Mouse (Mus musculus) gastrocnemius, postnatal 25 days (tissue): ENCODE results near the gene Ddx27. TPM values are rescaled to one million over a fixed set of nuclear protein-coding genes. Genes with fewer than 3 reads are reported as not detected.

Source experiments
- total RNA-seq, 2 experiments: library from RNA; stranded (reverse); gene quantifications; 1 replicate in 1 of 2; 2 replicates in 1 of 2; pipeline ENCODE4 v1.2.3; 2021

The Ddx27 gene
- total RNA-seq, 2 experiments from 2014 or later, result 5.5 to 6.8 TPM

Other genes starting within 250 kb of the Ddx27 start
- 1 to 10 TPM; 1.2 to 3.8 TPM for gene Trp53rkb, start 222.7 kb upstream of the Ddx27 start, total RNA-seq
- 10 to 100 TPM; 25.7 to 27.0 TPM for gene Arfgef2, start 209.6 kb upstream of the Ddx27 start, total RNA-seq
- gene Cse1l, start 109.2 kb upstream of the Ddx27 start, total RNA-seq, result 10 to 100 TPM; 47.1 to 49.5 TPM
- 10 to 100 TPM; 30.4 to 32.3 TPM for gene Stau1, start 18.9 kb upstream of the Ddx27 start, total RNA-seq
- 10 to 100 TPM; 19.3 to 21.6 TPM for gene Znfx1, start 47.8 kb downstream of the Ddx27 start, total RNA-seq
- 10 to 100 TPM; 22.1 to 27.4 TPM for gene Kcnb1, start 175.0 kb downstream of the Ddx27 start, total RNA-seq
- 1 to 10 TPM; 4.2 to 5.5 TPM for gene Ptgis, start 225.4 kb downstream of the Ddx27 start, total RNA-seq